Mouse (Mus musculus) adrenal gland, postnatal 4 days (tissue): ENCODE data around the gene Gm1110. TPM values are rescaled to one million over a fixed set of nuclear protein-coding genes. Genes with fewer than 3 reads are reported as not detected.
A peak's percentile ranks its signal among the peaks of the same experiment; 100 is the strongest.
"Not testable (repeated sequence)": the region's sequence is repeated elsewhere in the genome, so short reads cannot be mapped to it uniquely, and the experiment has no call there.

Experiments
- DNase-seq, 2 experiments: peaks; one replicate each; pipeline ENCODE4 v3.0.0; 2021 to 2022; ENCODE audit warnings: low spot score in 2 of 2, mixed read lengths in 2 of 2
- long read RNA-seq, 2 experiments: library from polyadenylated mRNA; stranded (forward); transcript quantifications; one replicate each; pipeline ENCODE4 v2.0.0; 2021
- total RNA-seq, 2 experiments: library from RNA; stranded (reverse); gene quantifications; 2 replicates each; pipeline ENCODE4 v1.2.3; 2021

Gm1110 gene
- not detected for total RNA-seq
- long read RNA-seq, experiment 1, result 0 reads
- long read RNA-seq, experiment 2, result 0 reads

- DNase-seq, result no peak
These were observed at the start of gene Gm1110 for GRCm38 (mm10) chr9:26922909-26923526. Gene Gm1110 (minus strand): TSS chr9:26923111.

GRCm38 (mm10) chr9:26947790-26948189 lies 24.9 kb upstream of the Gm1110 start:
- no peak for DNase-seq

GRCm38 (mm10) chr9:26924146-26924545 lies 1.2 kb upstream of the Gm1110 start:
- DNase-seq, result peak in 1 of 2 experiments; percentile 10

- DNase-seq, result no peak
These were observed 3.1 kb downstream of the Gm1110 start for GRCm38 (mm10) chr9:26919778-26920177.

GRCm38 (mm10) chr9:26913150-26913549 lies 9.8 kb downstream of the Gm1110 start:
- no peak for DNase-seq

GRCm38 (mm10) chr9:26911251-26911650 lies 11.7 kb downstream of the Gm1110 start:
- DNase-seq, result no peak

- DNase-seq, result not testable (repeated sequence)
These were observed 53.1 kb downstream of the Gm1110 start for GRCm38 (mm10) chr9:26869856-26870255.

- DNase-seq, result no peak
These were observed 62.2 kb downstream of the Gm1110 start, which contains the start of gene Glb1l3 for GRCm38 (mm10) chr9:26860751-26861150. Gene Glb1l3 (minus strand): TSS chr9:26860890.

- DNase-seq, result no peak
These were observed 91.8 kb downstream of the Gm1110 start for GRCm38 (mm10) chr9:26831089-26831488.

Other genes with a start within 250 kb of the Gm1110 start
- 1 to 10 TPM; 4.5 to 5.6 TPM for gene B3gat1, start 189.4 kb downstream of the Gm1110 start, total RNA-seq
- gene Glb1l2, start 116.6 kb downstream of the Gm1110 start, total RNA-seq, result 1 to 10 TPM; 5.0 to 8.8 TPM
- under 1 TPM; 0.68 to 0.70 TPM for gene Glb1l3, start 62.2 kb downstream of the Gm1110 start, total RNA-seq
- gene Acad8, start 76.5 kb upstream of the Gm1110 start, total RNA-seq, result 10 to 100 TPM; 72.0 to 73.2 TPM
- 10 to 100 TPM; 69.8 to 75.3 TPM for gene Thyn1, start 76.6 kb upstream of the Gm1110 start, total RNA-seq
- 10 to 100 TPM; 44.3 to 45.0 TPM for gene Vps26b, start 107.0 kb upstream of the Gm1110 start, total RNA-seq
- 10 to 100 TPM; 29.8 to 30.4 TPM for gene Ncapd3, start 107.1 kb upstream of the Gm1110 start, total RNA-seq
- 10 to 100 TPM; 42.3 to 42.7 TPM for gene Jam3, start 232.3 kb upstream of the Gm1110 start, total RNA-seq